Mouse (Mus musculus) lung, adult 2 months (tissue): ENCODE measurements at regions not wholly inside any gene's neighbourhood (a gene's known extent, or its start where the extent isn't known, plus 50 kb on each side); places are given as distances from the start of the nearest gene placed in this dataset.

Source experiments
- CTCF ChIP-seq: fragments of 200-500 bp; IDR thresholded peaks from 2 replicates; pipeline ENCODE4 v1.5.1; 2011; ENCODE audit warnings: mild to moderate bottlenecking, low read length, control low read depth; ENCODE audit not compliant: insufficient read depth
- POLR2A ChIP-seq: fragments of 200-500 bp; IDR thresholded peaks from 2 replicates; pipeline ENCODE4 v1.6.1; 2011; ENCODE audit warnings: low read depth, mild to moderate bottlenecking, control low read depth, low read length, borderline replicate concordance; ENCODE audit errors: extremely low read depth

DNA sequence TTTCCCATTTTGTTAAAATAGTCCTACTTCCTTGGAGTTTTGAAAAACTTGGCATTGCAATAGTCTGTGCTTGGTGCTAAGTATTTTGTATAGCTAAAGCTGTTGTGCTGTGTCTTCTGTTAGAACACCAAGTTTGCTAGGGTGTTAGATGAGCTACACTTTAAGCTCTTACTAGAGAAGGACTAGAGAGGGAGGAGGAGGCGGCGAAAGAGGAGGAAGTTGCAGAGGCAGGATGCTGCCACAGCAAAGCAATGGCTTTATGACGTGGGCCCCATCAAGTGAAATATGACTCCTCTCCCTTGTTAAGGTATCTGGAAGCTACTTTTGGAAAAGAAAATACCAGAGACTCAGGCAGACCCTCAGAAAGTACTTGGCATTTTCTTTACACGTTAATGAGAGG, 167.8 kb upstream of the Pik3r1 start:
- no peak for TF ChIP-seq CTCF
- TF ChIP-seq POLR2A, result no peak
